Mouse (Mus musculus) cortical plate, adult 2 months (tissue): ENCODE measurements around the gene Filip1l.

Experiments used
- CTCF ChIP-seq: fragments of 200-500 bp; IDR thresholded peaks from 2 replicates; pipeline ENCODE4 v1.5.1; 2011; ENCODE audit warnings: mild to moderate bottlenecking, control low read depth, low read length; ENCODE audit not compliant: insufficient read depth; ENCODE audit errors: extremely low read depth
- POLR2A ChIP-seq: fragments of 200-500 bp; IDR thresholded peaks from 2 replicates; pipeline ENCODE4 v1.6.1; 2011; ENCODE audit warnings: mild to moderate bottlenecking, low read length, control low read depth; ENCODE audit not compliant: insufficient read depth; ENCODE audit errors: extremely low read depth

DNA sequence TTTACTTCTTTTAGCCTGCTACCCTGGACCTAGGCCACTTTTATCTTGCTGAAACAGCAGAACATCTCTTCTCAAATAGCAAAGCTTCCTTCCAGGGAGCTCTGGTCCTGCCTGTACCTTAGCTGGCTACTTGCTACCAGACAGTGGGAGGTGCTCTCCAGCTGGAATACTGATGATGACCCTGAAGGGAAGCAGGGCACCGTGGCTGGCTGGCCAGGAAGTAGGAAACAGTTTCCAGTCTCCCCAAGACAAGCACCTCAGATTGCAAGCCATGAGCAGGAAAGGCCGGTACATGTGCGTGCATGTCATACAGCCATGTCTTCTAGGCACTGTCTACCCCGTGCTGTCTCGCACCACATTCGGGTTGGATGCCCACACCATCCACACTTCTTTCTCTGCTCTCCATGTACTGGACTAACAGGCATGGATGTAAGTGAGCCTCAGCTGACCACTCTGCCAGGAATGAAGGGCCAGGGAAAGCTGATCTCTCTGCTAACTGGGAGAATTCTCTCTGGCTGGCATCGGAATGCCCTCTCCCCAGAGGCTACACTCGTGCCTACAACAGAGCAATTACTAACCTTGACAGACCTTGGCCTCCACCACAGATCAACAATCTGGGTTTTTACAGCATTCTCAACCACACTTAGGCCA, 17.1 kb downstream of the Filip1l start:
- TF ChIP-seq POLR2A (no peak), CTCF (no peak)
